Mouse (Mus musculus): ENCODE measurements around the gene Trarg1. TPM values are rescaled to one million over a fixed set of nuclear protein-coding genes. Genes with fewer than 3 reads are reported as not detected.
A peak's percentile ranks its signal among the peaks of the same experiment; 100 is the strongest.
"Not testable (repeated sequence)": the region's sequence is repeated elsewhere in the genome, so short reads cannot be mapped to it uniquely, and the experiment has no call there.

The Trarg1 gene
- under 1 TPM; 0.60 to 0.62 TPM for total RNA-seq (2021)
- long read RNA-seq, partial matches to known transcripts = 0 of 1 reads
- long read RNA-seq, other reads (novel, unspliced or antisense) = 0 of 1 reads

GRCm38 (mm10) chr11:76679508-76679907 lies at the start of gene Trarg1:
TSS of gene Trarg1 (plus strand) at chr11:76679808.
- not testable (repeated sequence) for DNase-seq (ENCODE audit: low spot score in 2 of 2)

DNA sequence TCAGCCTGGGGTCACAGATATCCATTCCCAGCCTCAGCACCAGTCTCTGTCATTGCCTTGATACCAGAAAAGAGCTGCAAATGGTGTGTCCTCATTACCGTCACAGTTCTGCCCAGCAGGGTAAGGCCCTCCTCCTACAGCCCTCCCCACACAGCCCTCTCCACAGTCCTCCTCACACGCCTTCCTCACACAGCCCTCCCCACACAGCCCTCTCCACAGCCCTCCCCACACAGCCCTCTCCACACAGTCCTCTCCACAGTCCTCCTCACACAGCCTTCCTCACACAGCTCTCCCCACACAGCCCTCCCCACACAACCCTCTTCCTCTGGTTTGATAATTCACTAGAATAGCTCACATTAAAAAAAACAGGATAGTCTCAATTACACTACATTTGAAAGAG lies 49.6 kb upstream of the Trarg1 start:
- DNase-seq (ENCODE audit: low spot score in 2 of 2) = no peak

GRCm38 (mm10) chr11:76630487-76630886 lies 49.1 kb upstream of the Trarg1 start:
- DNase-seq (ENCODE audit: low spot score in 2 of 2) = no peak

GRCm38 (mm10) chr11:76639269-76639985 lies 40.2 kb upstream of the Trarg1 start:
- peak in 1 of 2 experiments; percentile 24 for DNase-seq (ENCODE audit: low spot score in 2 of 2)

- no peak for DNase-seq (ENCODE audit: low spot score in 2 of 2)
These were observed 39.4 kb upstream of the Trarg1 start for GRCm38 (mm10) chr11:76640231-76640630.

DNA sequence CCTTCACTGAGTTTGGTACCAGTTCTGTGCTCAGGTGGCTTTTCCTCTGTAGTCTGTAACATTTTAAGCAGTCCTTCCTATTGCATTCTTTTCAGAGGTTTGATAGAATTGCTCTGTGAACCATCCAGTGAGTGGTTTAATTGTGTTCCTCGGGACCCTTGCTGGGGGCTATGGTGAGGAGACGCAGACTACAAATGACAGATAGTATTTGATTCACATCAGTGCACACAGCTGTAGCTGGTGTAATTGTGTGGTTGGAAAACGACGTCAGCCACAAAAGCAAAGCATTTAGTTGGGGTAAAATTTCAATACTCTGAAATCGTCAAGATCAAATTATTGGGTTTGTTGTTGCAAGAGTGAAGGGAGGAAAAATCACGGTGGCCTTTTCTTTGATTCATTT lies 35.4 kb upstream of the Trarg1 start:
- DNase-seq (ENCODE audit: low spot score in 2 of 2) = no peak

DNA sequence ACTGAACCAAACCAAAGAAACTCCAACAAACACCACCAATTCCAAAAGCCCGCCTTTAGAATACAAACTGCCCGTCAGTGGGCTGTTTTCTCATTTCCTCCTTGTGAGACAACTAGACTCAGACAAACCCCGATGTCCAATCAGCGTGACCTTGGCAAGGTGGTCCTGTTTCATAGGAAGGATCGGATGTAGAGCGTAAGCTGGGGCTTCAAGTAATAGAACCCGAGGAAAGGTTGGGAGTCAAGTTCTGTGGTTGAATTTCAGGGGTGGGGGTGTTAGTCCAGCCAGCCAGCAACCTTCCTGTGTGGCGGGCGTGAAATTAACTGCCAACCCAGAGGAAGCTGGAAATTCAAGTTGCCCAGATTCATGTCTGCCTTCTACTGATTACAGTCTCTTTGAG lies 34.6 kb upstream of the Trarg1 start:
- no peak for DNase-seq (ENCODE audit: low spot score in 2 of 2)

DNA sequence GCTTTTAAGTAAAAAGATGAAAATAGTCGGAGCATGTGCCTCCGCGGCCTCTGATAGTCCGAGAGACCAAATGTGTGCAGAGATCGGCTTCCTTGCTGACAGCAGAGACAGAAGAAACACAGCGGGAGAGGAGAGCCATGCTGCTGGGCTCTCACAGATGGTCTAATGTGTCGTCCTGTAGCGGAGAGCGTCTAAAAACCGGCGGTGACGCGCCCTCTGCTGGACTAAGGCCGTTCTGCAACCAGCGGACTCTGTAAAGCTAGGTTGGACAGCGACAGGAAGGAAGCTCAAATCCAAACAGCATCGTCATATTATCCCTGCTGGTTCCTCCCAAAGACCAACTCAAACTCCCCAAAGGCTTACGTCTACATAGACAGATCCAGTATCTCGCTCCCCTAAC lies 33.7 kb upstream of the Trarg1 start:
- peak; percentile 97 for DNase-seq (ENCODE audit: low spot score in 2 of 2)

GRCm38 (mm10) chr11:76647062-76647461 lies 32.5 kb upstream of the Trarg1 start:
- peak; percentile 41 to 62 for DNase-seq (ENCODE audit: low spot score in 2 of 2)

DNA sequence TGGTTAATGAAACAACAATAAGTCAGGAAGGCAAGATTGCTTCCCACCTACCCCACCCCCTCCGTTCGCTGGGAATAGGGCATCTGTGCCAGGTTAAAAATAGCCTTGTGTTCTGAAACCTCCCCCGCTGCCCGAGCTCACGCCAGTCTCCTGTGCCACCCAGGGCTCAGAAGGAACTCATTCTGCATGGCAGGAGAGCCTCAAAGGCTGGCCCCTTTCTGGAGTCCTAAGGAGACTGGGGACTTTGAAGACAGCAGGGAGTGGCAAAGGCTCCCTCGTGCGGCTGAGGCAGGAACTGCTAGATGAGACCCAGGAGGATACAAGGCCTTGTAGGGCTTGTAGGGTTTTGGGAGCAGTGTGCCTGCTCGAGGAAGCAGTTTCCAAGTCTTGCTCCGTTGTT lies 32.1 kb upstream of the Trarg1 start:
- DNase-seq (ENCODE audit: low spot score in 2 of 2) = peak; percentile 85 to 87

DNA sequence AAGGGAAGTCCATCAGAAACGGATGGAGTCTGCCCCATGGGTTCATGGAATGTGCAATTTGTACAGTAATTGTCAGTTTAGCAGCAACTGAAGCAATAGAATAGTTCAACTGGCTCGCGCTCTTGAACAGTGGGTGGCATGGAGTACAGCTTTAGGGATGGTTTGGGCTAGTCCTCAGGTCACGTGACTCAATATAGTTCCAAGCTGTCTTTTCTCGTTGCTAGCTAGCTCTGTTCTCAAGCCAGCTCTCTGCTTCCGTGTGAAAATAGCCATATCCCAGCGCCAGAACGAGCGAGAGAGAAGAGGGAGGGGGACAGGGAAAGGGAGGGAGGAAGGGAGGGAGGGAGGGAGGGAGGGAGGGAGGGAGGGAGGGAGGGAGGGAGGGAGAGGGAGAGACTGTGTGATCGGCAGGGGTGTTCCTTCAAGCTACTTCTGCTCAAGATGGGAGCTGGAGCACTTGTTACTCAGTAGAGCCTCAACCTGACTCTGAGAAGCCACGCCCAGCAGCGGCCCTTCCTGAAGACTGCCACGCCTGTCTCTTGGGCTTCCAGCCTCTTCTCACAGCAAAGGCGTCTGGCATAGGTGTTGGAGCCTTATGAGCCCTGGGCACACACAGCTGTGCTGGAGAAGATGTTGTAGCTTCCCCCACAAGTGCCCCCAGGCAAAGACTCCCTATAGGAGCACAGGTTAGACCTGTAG lies 28.6 kb upstream of the Trarg1 start:
- DNase-seq (ENCODE audit: low spot score in 2 of 2) = no peak

DNA sequence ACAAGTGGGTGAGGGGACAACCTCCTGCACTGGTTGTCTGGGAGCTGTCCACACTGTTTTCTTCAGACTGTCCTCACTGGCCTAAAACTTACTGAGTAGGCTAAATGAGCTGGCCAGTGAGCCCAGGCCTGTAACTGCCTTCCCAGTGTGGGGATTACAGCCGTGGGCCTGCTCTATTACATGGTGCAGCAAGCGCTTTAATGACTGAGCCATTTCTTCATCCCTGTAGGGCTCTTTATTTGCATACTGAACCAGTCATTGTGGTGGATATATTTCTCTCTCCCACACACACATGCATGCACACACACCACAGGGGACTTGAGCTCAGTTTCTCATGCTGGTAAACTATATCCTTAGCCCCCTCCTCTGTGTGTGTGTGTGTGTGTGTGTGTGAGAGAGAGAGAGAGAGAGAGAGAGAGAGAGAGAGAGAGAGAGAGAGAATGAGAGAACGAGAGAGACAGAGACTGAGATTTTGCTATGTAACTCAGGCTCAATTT lies 26.7 kb upstream of the Trarg1 start:
- DNase-seq (ENCODE audit: low spot score in 2 of 2) = no peak

DNA sequence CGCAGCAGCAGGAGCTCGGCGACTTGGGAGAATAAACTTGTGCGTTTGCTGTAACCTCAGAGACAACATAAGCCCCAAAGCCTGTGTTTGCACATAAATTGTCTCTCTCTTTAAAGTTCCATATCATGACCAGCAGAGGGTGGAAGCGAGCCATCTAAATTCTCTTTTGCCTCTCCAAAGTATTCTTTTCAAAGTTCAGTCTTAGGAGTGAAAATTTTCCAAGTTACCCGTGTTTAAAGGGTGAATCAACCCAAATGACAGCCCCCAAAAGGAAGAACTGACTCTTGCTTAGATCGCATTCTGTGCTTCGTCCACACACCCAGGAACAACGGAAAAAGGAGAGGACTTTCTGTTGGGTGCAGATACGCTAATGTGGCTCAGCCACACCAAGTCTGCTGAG lies 24.5 kb upstream of the Trarg1 start:
- DNase-seq (ENCODE audit: low spot score in 2 of 2) = peak; percentile 64 to 75

GRCm38 (mm10) chr11:76657450-76657970 lies 22.1 kb upstream of the Trarg1 start:
- DNase-seq (ENCODE audit: low spot score in 2 of 2) = no peak

GRCm38 (mm10) chr11:76659138-76659930 lies 20.3 kb upstream of the Trarg1 start:
- no peak for DNase-seq (ENCODE audit: low spot score in 2 of 2)

DNA sequence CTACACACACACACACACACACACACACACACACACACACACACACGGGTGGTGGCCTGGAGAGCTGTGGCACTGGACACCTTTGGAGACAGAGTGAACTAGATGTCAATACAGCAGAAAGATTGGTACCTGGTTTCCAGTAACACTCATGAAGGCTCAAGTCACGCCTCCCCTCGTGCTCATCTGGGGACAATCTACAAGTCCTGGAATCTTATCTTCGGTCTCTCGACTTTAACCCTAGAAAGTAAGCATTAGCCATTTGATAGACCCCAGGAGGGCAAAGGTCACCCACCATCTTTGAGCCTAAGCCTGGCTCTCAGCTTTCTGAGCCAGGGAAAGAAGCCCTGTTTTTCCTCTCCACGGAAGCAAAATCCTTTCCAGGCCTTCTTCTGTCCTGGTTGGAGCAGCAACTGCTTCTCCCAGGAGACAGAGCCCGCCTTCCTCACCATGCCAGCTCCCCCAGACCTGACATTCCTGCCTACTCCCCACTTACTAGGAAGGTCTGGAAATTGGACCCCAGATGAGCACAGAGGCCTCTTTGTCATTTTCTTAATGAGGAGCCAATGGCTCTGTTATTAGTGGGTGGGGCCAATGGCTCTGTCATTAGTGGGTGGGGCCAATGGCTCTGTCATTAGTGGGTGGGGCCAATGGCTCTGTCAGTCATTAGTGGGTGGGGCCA lies 17.7 kb upstream of the Trarg1 start:
- DNase-seq (ENCODE audit: low spot score in 2 of 2) = no peak

DNA sequence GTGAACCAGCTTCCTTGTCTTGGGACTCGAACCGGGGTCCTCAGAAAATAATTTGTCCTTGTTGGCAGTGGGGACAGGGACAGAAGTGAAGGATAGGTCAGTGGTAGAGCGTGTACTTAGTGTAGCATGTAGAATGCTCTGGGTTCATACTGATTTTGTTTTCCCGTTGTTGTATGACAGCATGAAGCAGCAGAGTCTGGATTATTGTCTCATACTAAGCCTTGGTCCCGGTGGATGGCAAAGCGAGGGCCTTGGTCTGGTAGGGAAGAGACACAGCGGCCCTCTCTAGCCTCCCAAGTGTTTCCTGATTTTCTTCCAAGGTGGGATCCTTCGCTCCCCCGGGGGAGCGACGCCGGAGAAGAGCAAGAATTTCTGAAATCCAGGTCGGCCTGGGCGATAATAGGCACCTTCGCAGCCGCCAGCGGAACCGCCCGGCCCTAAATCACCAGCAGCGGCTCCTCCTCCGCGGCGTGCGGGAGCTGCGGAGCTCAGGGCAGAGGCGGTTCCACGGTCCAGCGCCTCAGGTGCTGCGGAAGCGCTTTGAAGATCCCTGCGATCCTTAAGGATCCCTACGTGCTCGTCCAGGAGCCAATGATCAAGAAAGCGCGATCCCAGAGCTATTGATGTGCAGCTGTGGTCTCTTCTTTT lies 13.5 kb upstream of the Trarg1 start:
- no peak for DNase-seq (ENCODE audit: low spot score in 2 of 2)

DNA sequence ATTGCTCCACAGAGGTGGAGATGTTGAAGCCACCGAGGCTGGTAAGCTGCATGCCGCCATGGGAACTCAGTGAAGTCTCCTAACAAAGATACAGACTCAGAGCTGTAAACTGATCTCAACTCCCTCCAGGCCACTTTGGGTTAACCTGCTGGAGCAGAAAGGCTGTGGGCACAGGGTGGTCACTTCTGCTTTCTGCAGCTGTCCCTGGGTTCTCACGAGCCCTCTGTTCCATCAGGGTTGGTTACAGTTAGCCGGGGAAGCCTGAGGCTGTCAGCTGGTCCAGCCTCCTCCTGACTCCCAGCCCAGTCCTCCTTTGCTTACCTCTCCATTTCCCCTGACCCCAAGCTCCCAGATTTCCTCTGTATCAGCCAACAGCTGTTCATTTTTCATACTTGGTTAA lies 11.8 kb upstream of the Trarg1 start:
- DNase-seq (ENCODE audit: low spot score in 2 of 2) = no peak

GRCm38 (mm10) chr11:76671871-76672475 lies 7.6 kb upstream of the Trarg1 start, which contains the start of gene Bhlha9:
TSS of gene Bhlha9 (plus strand) at chr11:76672470.
- DNase-seq (ENCODE audit: low spot score in 2 of 2) = no peak
